Mouse (Mus musculus) neural tube, embryonic 11.5 days (tissue): ENCODE measurements around the gene Necab2. TPM values are rescaled to one million over a fixed set of nuclear protein-coding genes. Genes with fewer than 3 reads are reported as not detected.

Experiments used
- ATAC-seq: fragments of 200-750 bp; cut with Nextera tagmentation; 2 replicates; pipeline ENCODE4 v1.8.0; 2017; ENCODE audit warnings: moderate number of reproducible peaks, mild to moderate bottlenecking, moderate TSS enrichment, moderate library complexity; ENCODE audit not compliant: insufficient read depth, low FRiP score, low TSS enrichment
- DNase-seq: peaks from one replicate; pipeline ENCODE4 v3.0.0-alpha.2; 2015; ENCODE audit warnings: low spot score
- H3K27ac ChIP-seq: fragments of 300-500 bp; sonication (generic); 2 replicates; pipeline ENCODE4 v1.5.1; 2014; ENCODE audit warnings: low read depth, mild to moderate bottlenecking, low read length
- H3K27me3 ChIP-seq: fragments of 300-500 bp; sonication (generic); 2 replicates; pipeline ENCODE4 v1.6.1; 2014; ENCODE audit warnings: mild to moderate bottlenecking, low read length, mixed read lengths; ENCODE audit not compliant: control insufficient read depth, insufficient read depth
- H3K36me3 ChIP-seq: fragments of 300-500 bp; sonication (generic); 2 replicates; pipeline ENCODE4 v1.6.1; 2014; ENCODE audit warnings: mild to moderate bottlenecking, low read length, moderate library complexity, mixed read lengths; ENCODE audit not compliant: control insufficient read depth, insufficient read depth
- H3K4me1 ChIP-seq: fragments of 300-500 bp; sonication (generic); 2 replicates; pipeline ENCODE4 v1.6.1; 2014; ENCODE audit warnings: low read length, mixed read lengths; ENCODE audit not compliant: control insufficient read depth, insufficient read depth
- H3K4me2 ChIP-seq: fragments of 300-500 bp; sonication (generic); 2 replicates; pipeline ENCODE4 v1.6.1; 2014; ENCODE audit warnings: low read depth, mild to moderate bottlenecking, moderate library complexity
- H3K4me3 ChIP-seq: fragments of 300-500 bp; sonication (generic); 2 replicates; pipeline ENCODE4 v1.5.1; 2014; ENCODE audit warnings: low read depth, low read length
- H3K9ac ChIP-seq: fragments of 300-500 bp; sonication (generic); 2 replicates; pipeline ENCODE4 v1.6.1; 2014; ENCODE audit warnings: mild to moderate bottlenecking, low read length
- H3K9me3 ChIP-seq: fragments of 300-500 bp; sonication (generic); 2 replicates; pipeline ENCODE4 v1.6.1; 2016; ENCODE audit warnings: low read length; ENCODE audit not compliant: control insufficient read depth
- WGBS: fragments of 180-500 bp; shearing (Covaris S2); extraction: QIAGEN DNeasy Blood & Tissue Kit; methylation state at CpG from one replicate; pipeline ENCODE4 v1.1.7; 2014; 5-methylcytosine and 5-hydroxymethylcytosine counted together
- polyA plus RNA-seq: library from polyadenylated mRNA; unstranded; fragments of >200 nt; fragmentation: Nextera tagmentation; extraction: Ambion mirVana; gene quantifications from 2 replicates; pipeline ENCODE4 v1.2.1, GENCODE M21; 2014

The Necab2 gene
- polyA plus RNA-seq, 1 experiment from 2014 or later, result 11.5 TPM

DNA sequence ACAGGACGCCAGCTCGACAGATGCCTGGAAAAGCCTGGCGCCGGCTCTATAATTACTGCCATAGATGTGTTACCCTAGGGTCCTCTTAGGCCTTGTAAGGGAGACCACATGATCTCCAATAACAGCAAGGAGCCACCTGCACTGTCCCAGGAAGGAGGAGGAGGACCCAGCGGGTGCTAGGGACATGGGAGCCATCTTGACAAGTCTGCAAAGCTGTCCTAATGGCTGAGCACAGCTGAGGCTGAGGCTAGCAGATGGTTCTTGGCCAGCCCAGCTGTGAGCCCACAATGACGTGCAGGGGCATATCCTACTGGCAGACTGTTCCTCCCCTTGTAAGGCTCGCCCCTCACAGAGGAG, 6.6 kb upstream of the Necab2 start:
- no peaks in the 10 kb centered on the region for H3K27me3 ChIP-seq
- no peak overlapping the region for H3K4me2 ChIP-seq
- peak; percentile 51 for DNase-seq
- H3K4me3 ChIP-seq, result no peak overlapping the region
- H3K9me3 ChIP-seq, result no peaks in the 10 kb centered on the region
- no peak overlapping the region for H3K9ac ChIP-seq
- 56% methylated on average over 7 of the region's 7 CpGs for WGBS
- no peaks in the 10 kb centered on the region for H3K36me3 ChIP-seq
- H3K27ac ChIP-seq, result no peak overlapping the region
- 0 out of 2 replicates have a peak, but pooled peaks cover 2% of the 10 kb centered on the region for H3K4me1 ChIP-seq
- ATAC-seq, result no peak

DNA sequence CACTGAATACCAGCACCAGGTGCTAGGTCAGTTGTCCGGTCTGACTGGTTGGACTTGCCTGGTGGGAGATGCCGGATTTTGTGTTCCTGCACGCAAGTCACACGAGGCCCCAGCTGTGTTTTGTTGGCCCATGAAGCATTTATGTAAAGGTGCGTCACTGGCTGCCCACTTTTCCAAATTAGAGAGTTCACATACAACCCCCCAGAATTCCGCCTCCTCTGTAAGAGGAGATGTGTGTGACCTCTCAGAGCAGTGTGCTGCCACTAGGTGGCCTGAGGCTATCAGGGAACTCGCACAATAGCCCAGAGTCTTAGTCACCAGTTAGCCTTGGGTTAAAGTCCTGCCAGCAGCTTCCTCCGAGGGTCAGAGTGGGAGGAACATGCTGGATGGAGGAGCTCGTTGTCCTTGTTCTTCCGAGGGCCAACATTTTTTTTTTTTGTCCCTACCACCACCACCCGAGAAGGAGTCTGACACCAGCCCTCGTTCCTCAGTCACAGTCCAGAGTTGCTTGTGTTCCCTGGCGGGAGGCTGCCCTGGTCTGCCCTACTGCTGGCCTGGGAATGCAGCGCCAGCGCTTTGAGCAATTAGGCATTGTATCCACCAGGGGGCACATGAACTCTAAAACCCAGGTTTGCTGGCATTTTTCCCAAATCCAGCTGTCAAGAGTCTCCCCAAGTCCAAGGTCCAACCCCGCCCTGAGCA, 6.1 kb upstream of the Necab2 start:
- 0 out of 2 replicates have a peak overlapping the region, but pooled peaks have one; percentile 8 for H3K4me2 ChIP-seq
- no peaks in the 10 kb centered on the region for H3K36me3 ChIP-seq
- 13% methylated on average over 16 of the region's 16 CpGs for WGBS
- H3K27me3 ChIP-seq, result no peaks in the 10 kb centered on the region
- H3K27ac ChIP-seq, result no peak overlapping the region
- peak; percentile 54; the same call in 1 of the 2 replicates for ATAC-seq
- no peak overlapping the region for H3K9ac ChIP-seq
- no peak overlapping the region for H3K4me3 ChIP-seq
- 0 out of 2 replicates have a peak, but pooled peaks cover 2% of the 10 kb centered on the region for H3K4me1 ChIP-seq
- peak; percentile 82 for DNase-seq
- no peaks in the 10 kb centered on the region for H3K9me3 ChIP-seq

DNA sequence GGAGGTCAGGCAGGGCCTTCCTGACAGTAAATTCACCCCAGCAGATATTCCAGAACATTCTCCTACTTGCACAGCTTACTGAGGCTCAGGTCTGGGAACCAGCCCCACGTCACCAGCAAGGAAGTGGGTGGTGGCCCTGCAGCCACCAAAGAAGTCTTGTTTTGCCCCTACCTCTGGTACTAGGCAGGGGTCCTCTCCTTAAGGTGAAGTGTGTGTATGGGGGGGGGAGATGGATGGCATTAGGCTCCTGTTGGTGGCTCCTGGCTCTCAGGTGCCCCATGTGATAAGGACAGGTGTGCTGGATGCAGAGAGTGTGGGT, 5.6 kb upstream of the Necab2 start:
- 64% methylated on average over 1 of the region's 1 CpGs for WGBS
- Histone ChIP-seq H3K36me3 (no peaks in the 10 kb centered on the region), H3K27me3 (no peaks in the 10 kb centered on the region), H3K27ac (no peak overlapping the region), H3K4me2 (no peak overlapping the region), H3K9me3 (no peaks in the 10 kb centered on the region), H3K4me3 (no peak overlapping the region), H3K4me1 (0 out of 2 replicates have a peak, but pooled peaks cover 2% of the 10 kb centered on the region), H3K9ac (no peak overlapping the region)
- DNase-seq (no peak), ATAC-seq (no peak)

DNA sequence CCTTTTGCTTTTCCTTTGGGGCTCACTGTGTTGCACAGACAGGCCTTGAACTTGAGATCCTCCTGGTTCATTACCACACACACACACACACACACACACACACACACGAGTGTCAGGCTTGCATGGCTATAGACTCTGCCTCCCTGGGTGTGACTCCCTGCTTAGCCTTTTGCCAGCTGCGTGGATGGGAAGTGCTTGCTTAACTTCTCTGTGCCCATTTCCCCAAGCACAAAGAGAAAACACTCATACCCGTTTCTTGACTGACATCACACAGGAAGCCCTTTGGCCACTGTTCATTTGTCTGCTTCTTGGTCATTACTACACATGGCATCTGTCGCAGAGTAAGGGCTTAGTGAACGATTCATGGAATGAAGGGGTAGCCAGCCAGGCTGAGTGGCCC, 4.5 kb upstream of the Necab2 start:
- Histone ChIP-seq H3K9me3 (no peaks in the 10 kb centered on the region), H3K4me1 (0 out of 2 replicates have a peak, but pooled peaks cover 2% of the 10 kb centered on the region), H3K9ac (no peak overlapping the region), H3K4me2 (no peak overlapping the region), H3K36me3 (no peaks in the 10 kb centered on the region), H3K27ac (no peak overlapping the region), H3K4me3 (no peak overlapping the region), H3K27me3 (no peaks in the 10 kb centered on the region; the same call in 1 of the 2 replicates)
- DNase-seq, result no peak
- 80% methylated on average over 5 of the region's 5 CpGs for WGBS
- no peak for ATAC-seq

DNA sequence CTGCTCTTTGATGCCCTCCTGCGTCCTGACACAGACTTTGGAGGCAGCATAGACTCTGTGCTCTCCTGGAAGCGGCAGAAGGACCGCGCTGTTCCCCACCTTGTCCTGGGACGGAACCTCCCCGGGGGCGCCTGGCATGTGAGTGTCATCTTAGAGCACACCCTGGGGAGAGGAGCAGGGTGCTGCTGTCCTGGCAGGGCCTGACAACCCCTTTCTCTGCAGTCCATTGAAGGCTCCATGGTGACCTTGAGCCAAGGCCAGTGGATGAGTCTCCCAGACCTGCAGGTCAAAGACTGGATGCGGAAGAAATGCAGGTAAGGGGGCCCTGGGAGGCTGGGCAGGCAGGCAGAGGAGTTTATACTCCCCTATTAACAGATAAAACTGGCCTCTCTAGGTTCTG, 3.5 kb upstream of the Necab2 start:
- Histone ChIP-seq H3K27ac (no peak overlapping the region), H3K27me3 (peaks cover 7% of the 10 kb centered on the region), H3K4me1 (0 out of 2 replicates have a peak, but pooled peaks cover 2% of the 10 kb centered on the region), H3K9ac (no peak overlapping the region), H3K36me3 (no peaks in the 10 kb centered on the region), H3K9me3 (no peaks in the 10 kb centered on the region), H3K4me2 (no peak overlapping the region), H3K4me3 (no peak overlapping the region)
- DNase-seq (no peak), ATAC-seq (no peak)
- 91% methylated on average over 8 of the region's 8 CpGs for WGBS

DNA sequence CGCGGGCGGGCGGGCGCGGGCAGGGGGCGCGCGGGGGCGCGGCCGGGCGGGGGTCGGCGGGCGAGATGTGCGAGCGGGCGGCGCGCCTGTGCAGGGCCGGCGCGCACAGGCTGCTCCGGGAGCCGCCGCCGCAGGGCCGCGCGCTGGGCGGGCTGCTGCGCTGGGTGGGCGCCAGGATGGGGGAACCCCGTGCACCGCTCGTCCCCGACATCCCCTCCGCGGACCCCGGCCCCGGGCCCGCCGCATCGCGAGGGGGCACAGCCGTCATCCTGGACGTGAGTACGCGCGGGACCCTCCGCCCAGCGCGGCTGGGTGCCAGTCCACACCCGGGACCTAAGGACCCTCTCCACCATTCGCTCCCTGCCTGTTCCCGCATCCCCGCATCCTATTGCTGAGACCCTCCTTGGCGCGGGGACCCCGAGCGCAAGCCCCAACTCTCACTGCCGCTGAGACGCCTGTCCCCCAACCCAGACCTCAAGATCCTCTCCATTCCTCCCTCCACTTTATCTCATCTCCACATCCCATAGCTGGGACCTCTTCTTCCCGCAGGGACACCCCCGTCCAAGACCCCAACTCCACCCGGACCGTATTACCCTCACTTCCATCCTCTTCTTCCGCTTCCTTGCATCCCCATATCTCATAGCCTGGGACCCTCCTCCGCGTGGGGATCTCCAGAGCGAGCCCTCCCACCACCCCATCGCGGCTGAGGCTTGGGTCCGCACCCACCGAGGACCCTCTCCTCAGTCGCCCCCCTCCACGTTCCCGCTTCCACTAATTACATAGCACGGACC, 666 bp downstream of the Necab2 start:
- Histone ChIP-seq H3K4me2 (peak overlapping the region; percentile 85), H3K36me3 (no peaks in the 10 kb centered on the region), H3K9ac (peak overlapping the region; percentile 63), H3K4me1 (no peaks in the 10 kb centered on the region), H3K9me3 (no peaks in the 10 kb centered on the region), H3K27ac (no peak overlapping the region), H3K4me3 (peak overlapping the region; percentile 59), H3K27me3 (peaks cover 17% of the 10 kb centered on the region)
- DNase-seq (peak; percentile 52), ATAC-seq (peak; percentile 70; the same call in 1 of the 2 replicates)
- under 1% methylated on average over 41 of the region's 80 CpGs for WGBS

DNA sequence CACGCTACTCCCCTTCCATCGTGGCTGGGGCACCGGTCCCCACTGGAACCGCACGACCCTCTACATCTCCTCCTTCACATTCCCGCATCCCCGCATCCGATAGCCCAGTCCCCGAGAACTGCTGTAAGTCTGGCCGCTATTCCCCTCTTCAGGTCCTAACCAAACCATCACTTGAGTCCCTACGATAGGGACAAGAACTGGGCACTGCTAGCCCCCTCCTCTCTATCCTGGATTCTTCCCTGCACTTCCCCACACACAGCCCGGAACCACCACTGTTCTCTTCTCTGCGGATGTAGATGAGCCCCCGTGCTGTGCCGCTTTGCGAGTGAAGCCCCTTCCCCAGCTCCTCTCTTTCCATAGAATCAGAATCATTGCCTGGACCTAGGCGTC, 1.3 kb downstream of the Necab2 start:
- Histone ChIP-seq H3K36me3 (no peaks in the 10 kb centered on the region), H3K9ac (peak overlapping the region; percentile 63), H3K4me2 (peak overlapping the region; percentile 85), H3K4me1 (no peaks in the 10 kb centered on the region), H3K27me3 (peaks cover 17% of the 10 kb centered on the region), H3K9me3 (no peaks in the 10 kb centered on the region), H3K4me3 (peak overlapping the region; percentile 59), H3K27ac (no peak overlapping the region)
- under 1% methylated on average over 17 of the region's 17 CpGs for WGBS
- no peak for ATAC-seq
- DNase-seq, result no peak

DNA sequence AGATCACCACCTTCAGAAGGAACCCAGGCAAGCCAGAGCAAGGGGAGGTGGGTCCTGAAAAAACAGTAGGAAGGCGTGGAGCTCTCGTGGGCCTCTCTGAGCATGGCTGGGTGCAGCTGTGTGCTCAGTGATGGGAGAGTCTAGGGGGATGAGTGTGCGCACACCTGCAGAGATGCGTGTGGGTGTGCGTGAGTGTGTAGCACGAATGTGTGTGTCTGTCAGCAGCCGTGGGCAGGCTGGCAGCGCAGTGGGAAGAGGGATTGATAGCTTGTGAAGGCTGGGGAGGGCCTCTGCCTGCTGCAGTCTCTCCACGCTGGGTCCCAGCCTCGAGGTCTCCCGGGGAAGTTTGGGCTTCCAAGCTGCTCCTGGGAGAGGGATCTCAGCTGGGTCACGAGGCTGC, 3.1 kb downstream of the Necab2 start:
- ATAC-seq (no peak), DNase-seq (no peak)
- Histone ChIP-seq H3K9me3 (no peaks in the 10 kb centered on the region), H3K27me3 (peaks cover 17% of the 10 kb centered on the region), H3K9ac (no peak overlapping the region), H3K4me2 (no peak overlapping the region), H3K4me1 (no peaks in the 10 kb centered on the region), H3K27ac (no peak overlapping the region), H3K4me3 (no peak overlapping the region), H3K36me3 (no peaks in the 10 kb centered on the region)
- WGBS, result 82% methylated on average over 12 of the region's 12 CpGs

DNA sequence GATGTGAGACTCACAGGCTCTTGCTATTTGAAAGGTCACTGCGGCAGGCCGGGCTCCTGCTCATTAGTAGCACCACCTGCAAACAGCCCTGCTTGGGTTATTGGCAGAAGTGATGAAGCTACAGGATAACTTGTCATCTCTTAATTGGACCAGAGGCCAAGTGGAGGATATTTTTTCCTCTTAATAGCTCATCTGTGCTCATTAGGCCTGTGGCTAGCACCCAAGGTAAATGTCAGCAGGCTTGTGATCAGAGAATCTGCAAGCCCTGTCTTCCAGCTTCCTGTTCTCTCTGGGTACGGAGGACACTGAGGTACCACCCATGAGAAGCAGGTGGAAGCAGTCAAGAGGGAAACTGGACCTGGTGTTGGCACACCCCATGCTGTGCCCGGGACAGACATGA, 4.6 kb downstream of the Necab2 start:
- Histone ChIP-seq H3K4me1 (no peaks in the 10 kb centered on the region), H3K27ac (no peak overlapping the region), H3K4me2 (no peak overlapping the region), H3K36me3 (no peaks in the 10 kb centered on the region), H3K9ac (no peak overlapping the region), H3K27me3 (peaks cover 17% of the 10 kb centered on the region), H3K4me3 (no peak overlapping the region), H3K9me3 (no peaks in the 10 kb centered on the region)
- DNase-seq (no peak), ATAC-seq (no peak)
- 88% methylated on average over 4 of the region's 4 CpGs for WGBS
